Mouse (Mus musculus) left cerebral cortex, adult 18-20 months (tissue): ENCODE data around the gene Stard3. TPM values are rescaled to one million over a fixed set of nuclear protein-coding genes. Genes with fewer than 3 reads are reported as not detected.

Source experiments
- DNase-seq, 2 experiments: peaks; one replicate each; pipeline ENCODE4 v3.0.0; 2021 to 2022; ENCODE audit warnings: low spot score in 2 of 2, mixed read lengths in 1 of 2
- long read RNA-seq, 2 experiments: library from polyadenylated mRNA; stranded (forward); transcript quantifications; one replicate each; pipeline ENCODE4 v2.0.0; 2021
- total RNA-seq, 2 experiments: library from RNA; stranded (reverse); gene quantifications; 2 replicates each; pipeline ENCODE4 v1.2.3; 2021

Gene Stard3
- total RNA-seq = 10 to 100 TPM; 39.8 to 40.9 TPM
- long read RNA-seq, experiment 1, transcript Stard3-201 (15 exons, 2,070 nt) = major isoform, 68 of 100 reads
- long read RNA-seq, experiment 1, partial matches to known transcripts = 5 of 100 reads
- long read RNA-seq, experiment 1, other reads (novel, unspliced or antisense) = 27 of 100 reads
- long read RNA-seq, experiment 2, transcript Stard3-201 (15 exons, 2,070 nt) = major isoform, 36 of 52 reads
- long read RNA-seq, experiment 2, partial matches to known transcripts = 3 of 52 reads
- long read RNA-seq, experiment 2, other reads (novel, unspliced or antisense) = 13 of 52 reads

- DNase-seq = peak; percentile 80 to 84
These were observed at the start of gene Stard3 for GRCm38 (mm10) chr11:98358161-98359083. Stard3 (plus strand) TSS chr11:98358368.

- DNase-seq = peak; percentile 72 to 83
These were observed 44.3 kb upstream of the Stard3 start for GRCm38 (mm10) chr11:98313790-98314323.

- no peak for DNase-seq
These were observed 40.7 kb upstream of the Stard3 start for GRCm38 (mm10) chr11:98317479-98317878.

- peak in 1 of 2 experiments; percentile 25 for DNase-seq
These were observed 39.6 kb upstream of the Stard3 start for GRCm38 (mm10) chr11:98318421-98319116.

GRCm38 (mm10) chr11:98319120-98319519, 39.0 kb upstream of the Stard3 start:
- DNase-seq = no peak

GRCm38 (mm10) chr11:98319544-98319943, 38.6 kb upstream of the Stard3 start:
- no peak for DNase-seq

- no peak for DNase-seq
These were observed 38.2 kb upstream of the Stard3 start for GRCm38 (mm10) chr11:98319944-98320343.

GRCm38 (mm10) chr11:98320381-98320780, 37.8 kb upstream of the Stard3 start:
- peak in 1 of 2 experiments; percentile 30 for DNase-seq

GRCm38 (mm10) chr11:98320806-98321676, 37.1 kb upstream of the Stard3 start:
- peak in 1 of 2 experiments; percentile 31 for DNase-seq

GRCm38 (mm10) chr11:98321677-98322003, 36.5 kb upstream of the Stard3 start:
- no peak for DNase-seq

GRCm38 (mm10) chr11:98322159-98322558, 36.0 kb upstream of the Stard3 start:
- no peak for DNase-seq

- no peak for DNase-seq
These were observed 34.9 kb upstream of the Stard3 start for GRCm38 (mm10) chr11:98323136-98323866.

- peak in 1 of 2 experiments; percentile 17 for DNase-seq
These were observed 34.2 kb upstream of the Stard3 start for GRCm38 (mm10) chr11:98323933-98324332.

- DNase-seq = no peak
These were observed 32.9 kb upstream of the Stard3 start for GRCm38 (mm10) chr11:98325191-98325820.

GRCm38 (mm10) chr11:98325821-98326218, 32.3 kb upstream of the Stard3 start:
- DNase-seq = no peak

GRCm38 (mm10) chr11:98326741-98327135, 31.4 kb upstream of the Stard3 start:
- DNase-seq = no peak

- DNase-seq = no peak
These were observed 30.8 kb upstream of the Stard3 start for GRCm38 (mm10) chr11:98327136-98328030.

GRCm38 (mm10) chr11:98328031-98328370, 30.2 kb upstream of the Stard3 start:
- peak in 1 of 2 experiments; percentile 35 for DNase-seq
